Mouse (Mus musculus): ENCODE data around the gene Slc16a7.

DNA sequence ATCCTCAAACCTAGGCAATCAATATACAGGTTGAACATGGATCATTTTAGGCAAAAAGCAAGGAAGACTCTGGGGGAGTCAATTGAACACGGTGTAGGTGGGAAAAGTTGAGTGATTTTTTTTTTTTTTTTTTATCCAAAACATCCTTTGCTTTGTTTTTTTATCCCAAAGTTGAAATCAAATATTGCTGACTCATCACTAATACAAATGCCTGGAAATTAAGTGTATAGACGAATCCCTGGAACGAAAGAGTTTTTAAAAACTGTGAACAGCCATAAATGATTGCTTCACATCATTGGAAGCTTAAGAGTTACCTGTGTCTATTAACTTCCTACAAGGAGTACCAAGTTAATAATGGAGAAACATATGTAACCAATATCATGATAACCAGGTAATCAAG, 206.7 kb downstream of the Slc16a7 start:
- no peak for TF ChIP-seq CTCF (IDR thresholded peaks at IDR 0.05; ENCODE audit: low read depth)
- TF ChIP-seq EP300 (IDR thresholded peaks at IDR 0.05; ENCODE audit: low read depth), result no peak
